Mouse (Mus musculus): ENCODE data around the gene Acpp. TPM values are rescaled to one million over a fixed set of nuclear protein-coding genes. Genes with fewer than 3 reads are reported as not detected.
A peak's percentile ranks its signal among the peaks of the same experiment; 100 is the strongest.

Acpp gene
- polyA plus RNA-seq, 1 experiment = 3.1 TPM

DNA sequence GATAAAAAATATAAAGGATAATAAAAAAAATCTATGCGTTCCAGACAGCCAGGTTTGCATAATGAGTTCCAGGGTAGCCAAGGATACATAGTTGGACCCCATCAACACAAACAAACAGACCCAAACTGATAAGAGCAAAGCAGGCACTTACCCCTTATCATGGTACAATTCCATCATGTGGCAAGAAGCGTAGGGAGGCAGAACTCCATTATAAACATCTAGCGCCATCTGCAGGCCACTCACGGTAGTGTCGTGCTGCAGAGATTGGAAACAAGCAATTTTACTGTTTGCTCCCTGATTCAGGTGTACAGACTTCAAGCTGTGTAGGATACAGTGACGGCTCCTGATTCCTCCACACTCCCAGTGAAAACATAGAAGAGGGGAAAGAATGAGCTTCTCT, 30.8 kb downstream of the Acpp start:
- no peak overlapping the region for H3K4me3 ChIP-seq (ENCODE audit: low read depth, low read length)
- no peak overlapping the region for H3K9ac ChIP-seq (ENCODE audit: low read depth, poor library complexity, severe bottlenecking)
- no peaks in the 10 kb centered on the region for H3K9me3 ChIP-seq (replicated peaks; ENCODE audit: control insufficient read depth, insufficient read depth, low read length, poor library complexity, severe bottlenecking)
- TF ChIP-seq POLR2A (IDR thresholded peaks at IDR 0.05; ENCODE audit: insufficient read depth, low read length) (no peak), CTCF (IDR thresholded peaks at IDR 0.05; ENCODE audit: low read depth, low read length) (peak; percentile 77)
- H3K27me3 ChIP-seq (ENCODE audit: control insufficient read depth, insufficient read depth, low read length, poor library complexity, severe bottlenecking) = no peaks in the 10 kb centered on the region
- no peaks in the 10 kb centered on the region for H3K4me1 ChIP-seq (ENCODE audit: control insufficient read depth, insufficient read depth, low read length)
- H3K36me3 ChIP-seq (ENCODE audit: control insufficient read depth, insufficient read depth, low read length, poor library complexity, severe bottlenecking) = no peaks in the 10 kb centered on the region
- no peak overlapping the region for H3K27ac ChIP-seq (ENCODE audit: insufficient read depth, low read length)

DNA sequence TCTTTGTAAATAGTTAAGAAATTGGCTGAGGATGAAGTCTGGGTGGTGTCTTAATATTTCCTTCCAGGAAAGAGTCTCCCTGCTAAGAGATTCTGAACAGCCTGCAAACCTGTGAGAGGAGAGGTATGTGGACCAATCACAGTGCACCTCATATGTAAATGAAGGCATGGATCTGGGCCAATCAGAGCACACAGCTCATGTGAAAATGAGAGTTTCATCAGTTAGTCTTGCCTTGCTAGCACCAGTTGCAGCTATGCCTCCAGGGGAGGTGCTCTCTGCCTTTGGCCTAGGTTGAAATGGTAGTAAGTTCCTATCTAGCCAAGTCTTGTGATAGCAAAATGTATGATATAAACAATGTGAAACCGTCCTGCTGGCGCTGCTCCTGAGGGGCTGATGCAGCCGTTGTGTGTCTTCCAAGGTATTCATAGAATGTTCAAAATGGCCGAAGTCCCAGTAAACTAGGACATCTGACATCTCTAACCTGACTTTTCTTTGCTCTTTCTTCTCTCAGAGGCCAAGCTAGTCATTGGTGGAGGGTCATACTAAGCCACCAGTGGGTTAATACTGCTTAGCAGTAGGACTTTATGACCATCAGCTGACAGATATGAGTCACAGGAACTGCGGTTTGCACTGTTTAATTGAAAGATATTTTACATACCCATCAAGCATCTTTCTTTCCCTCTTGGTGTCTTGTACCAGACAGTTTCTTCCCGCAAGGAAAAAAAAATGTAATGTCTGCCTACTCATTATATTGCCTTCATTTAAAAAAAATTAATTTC, 32.0 kb downstream of the Acpp start:
- TF ChIP-seq EP300 (IDR thresholded peaks at IDR 0.05; ENCODE audit: insufficient read depth, low read depth, low read length) = no peak
- TF ChIP-seq POLR2A (IDR thresholded peaks at IDR 0.05; ENCODE audit: insufficient read depth, low read length) = no peak
- TF ChIP-seq CTCF (IDR thresholded peaks at IDR 0.05; ENCODE audit: low read depth, low read length) = no peak
- Histone ChIP-seq H3K27me3 (ENCODE audit: control insufficient read depth, insufficient read depth, low read length, poor library complexity, severe bottlenecking) (no peaks in the 10 kb centered on the region), H3K4me1 (ENCODE audit: control insufficient read depth, insufficient read depth, low read length) (no peaks in the 10 kb centered on the region), H3K9me3 (replicated peaks; ENCODE audit: control insufficient read depth, insufficient read depth, low read length, poor library complexity, severe bottlenecking) (no peaks in the 10 kb centered on the region), H3K36me3 (ENCODE audit: control insufficient read depth, insufficient read depth, low read length, poor library complexity, severe bottlenecking) (no peaks in the 10 kb centered on the region), H3K27ac (ENCODE audit: insufficient read depth, low read length) (no peak overlapping the region), H3K9ac (ENCODE audit: low read depth, poor library complexity, severe bottlenecking) (no peak overlapping the region), H3K4me3 (ENCODE audit: low read depth, low read length) (no peak overlapping the region)

DNA sequence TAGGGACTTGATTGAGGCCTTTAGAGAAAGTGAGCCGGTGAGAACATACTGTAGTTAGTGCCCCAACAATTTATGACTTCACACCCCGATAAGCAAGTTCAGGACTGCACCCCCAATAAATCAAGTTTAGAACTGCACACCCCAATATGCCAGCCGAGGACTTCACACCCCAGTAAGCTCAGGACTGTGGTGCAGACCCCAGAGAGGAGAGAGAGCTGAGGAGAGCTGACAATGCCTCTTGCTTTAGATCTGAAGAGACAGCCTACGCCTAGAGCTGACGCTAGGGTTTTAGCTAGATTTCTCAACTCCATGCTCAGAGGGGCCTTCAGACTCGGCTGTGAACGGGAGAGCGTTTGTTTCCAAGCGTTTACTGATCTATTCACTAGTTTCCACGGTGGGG, 32.7 kb downstream of the Acpp start:
- no peak overlapping the region for H3K27ac ChIP-seq (ENCODE audit: insufficient read depth, low read length)
- H3K4me1 ChIP-seq (ENCODE audit: control insufficient read depth, insufficient read depth, low read length) = no peaks in the 10 kb centered on the region
- H3K27me3 ChIP-seq (ENCODE audit: control insufficient read depth, insufficient read depth, low read length, poor library complexity, severe bottlenecking) = no peaks in the 10 kb centered on the region
- no peaks in the 10 kb centered on the region for H3K9me3 ChIP-seq (replicated peaks; ENCODE audit: control insufficient read depth, insufficient read depth, low read length, poor library complexity, severe bottlenecking)
- no peak for TF ChIP-seq EP300 (IDR thresholded peaks at IDR 0.05; ENCODE audit: insufficient read depth, low read depth, low read length)
- TF ChIP-seq POLR2A (IDR thresholded peaks at IDR 0.05; ENCODE audit: insufficient read depth, low read length) = no peak
- TF ChIP-seq CTCF (IDR thresholded peaks at IDR 0.05; ENCODE audit: low read depth, low read length) = no peak
- no peak overlapping the region for H3K4me3 ChIP-seq (ENCODE audit: low read depth, low read length)
- H3K36me3 ChIP-seq (ENCODE audit: control insufficient read depth, insufficient read depth, low read length, poor library complexity, severe bottlenecking) = no peaks in the 10 kb centered on the region
- no peak overlapping the region for H3K9ac ChIP-seq (ENCODE audit: low read depth, poor library complexity, severe bottlenecking)

DNA sequence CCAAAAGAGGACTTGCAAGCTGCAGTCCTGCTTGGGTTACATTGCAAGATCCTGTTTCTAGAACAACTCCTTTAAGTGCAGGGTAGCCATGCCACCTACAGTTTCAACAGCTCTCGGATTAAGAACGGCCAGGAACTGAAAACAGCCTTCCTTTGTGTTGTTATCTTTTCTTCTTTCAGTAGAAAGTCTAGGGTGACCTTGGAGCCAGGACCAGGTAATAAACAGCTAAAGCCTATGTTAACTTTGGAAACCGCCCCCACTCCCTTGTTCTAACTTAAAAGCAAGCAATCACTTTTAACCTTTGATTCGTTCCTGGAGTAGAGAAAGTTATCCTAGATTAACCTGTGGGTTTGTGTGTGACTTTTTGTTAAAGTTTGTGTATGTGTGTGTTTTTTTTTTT, 33.2 kb downstream of the Acpp start:
- no peaks in the 10 kb centered on the region for H3K36me3 ChIP-seq (ENCODE audit: control insufficient read depth, insufficient read depth, low read length, poor library complexity, severe bottlenecking)
- no peak for TF ChIP-seq POLR2A (IDR thresholded peaks at IDR 0.05; ENCODE audit: insufficient read depth, low read length)
- no peaks in the 10 kb centered on the region for H3K4me1 ChIP-seq (ENCODE audit: control insufficient read depth, insufficient read depth, low read length)
- H3K9me3 ChIP-seq (replicated peaks; ENCODE audit: control insufficient read depth, insufficient read depth, low read length, poor library complexity, severe bottlenecking) = no peaks in the 10 kb centered on the region
- H3K27me3 ChIP-seq (ENCODE audit: control insufficient read depth, insufficient read depth, low read length, poor library complexity, severe bottlenecking) = no peaks in the 10 kb centered on the region
- no peak overlapping the region for H3K9ac ChIP-seq (ENCODE audit: low read depth, poor library complexity, severe bottlenecking)
- H3K4me3 ChIP-seq (ENCODE audit: low read depth, low read length) = no peak overlapping the region
- H3K27ac ChIP-seq (ENCODE audit: insufficient read depth, low read length) = no peak overlapping the region

DNA sequence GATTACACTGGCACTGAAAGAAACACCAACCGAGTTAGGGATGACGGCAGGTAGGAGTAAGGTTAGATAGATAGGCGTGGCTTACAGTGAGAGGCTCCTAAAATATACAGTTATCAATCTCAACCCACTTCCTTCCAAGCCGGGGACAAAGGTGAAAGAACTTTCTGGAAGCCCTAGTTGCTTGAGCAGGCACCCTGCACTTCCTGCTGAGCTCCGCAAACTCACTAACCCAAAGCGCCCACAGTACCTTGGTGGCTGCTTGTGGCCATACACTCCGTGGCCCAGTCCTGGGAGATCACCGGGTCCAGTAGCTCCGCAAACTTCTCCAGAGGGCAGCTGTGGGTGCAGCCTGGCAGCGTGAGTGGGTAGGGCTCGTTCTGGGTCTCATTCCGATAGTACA, 37.0 kb downstream of the Acpp start:
- H3K4me3 ChIP-seq (ENCODE audit: low read depth, low read length) = peak overlapping the region; percentile 43
- H3K27me3 ChIP-seq (ENCODE audit: control insufficient read depth, insufficient read depth, low read length, poor library complexity, severe bottlenecking) = no peaks in the 10 kb centered on the region
- H3K9ac ChIP-seq (ENCODE audit: low read depth, poor library complexity, severe bottlenecking) = no peak overlapping the region
- no peaks in the 10 kb centered on the region for H3K9me3 ChIP-seq (replicated peaks; ENCODE audit: control insufficient read depth, insufficient read depth, low read length, poor library complexity, severe bottlenecking)
- no peaks in the 10 kb centered on the region for H3K4me1 ChIP-seq (ENCODE audit: control insufficient read depth, insufficient read depth, low read length)
- H3K36me3 ChIP-seq (ENCODE audit: control insufficient read depth, insufficient read depth, low read length, poor library complexity, severe bottlenecking) = no peaks in the 10 kb centered on the region
- TF ChIP-seq CTCF (IDR thresholded peaks at IDR 0.05; ENCODE audit: low read depth, low read length) (no peak), POLR2A (IDR thresholded peaks at IDR 0.05; ENCODE audit: insufficient read depth, low read length) (no peak), EP300 (IDR thresholded peaks at IDR 0.05; ENCODE audit: insufficient read depth, low read depth, low read length) (no peak)
- no peak overlapping the region for H3K27ac ChIP-seq (ENCODE audit: insufficient read depth, low read length)

DNA sequence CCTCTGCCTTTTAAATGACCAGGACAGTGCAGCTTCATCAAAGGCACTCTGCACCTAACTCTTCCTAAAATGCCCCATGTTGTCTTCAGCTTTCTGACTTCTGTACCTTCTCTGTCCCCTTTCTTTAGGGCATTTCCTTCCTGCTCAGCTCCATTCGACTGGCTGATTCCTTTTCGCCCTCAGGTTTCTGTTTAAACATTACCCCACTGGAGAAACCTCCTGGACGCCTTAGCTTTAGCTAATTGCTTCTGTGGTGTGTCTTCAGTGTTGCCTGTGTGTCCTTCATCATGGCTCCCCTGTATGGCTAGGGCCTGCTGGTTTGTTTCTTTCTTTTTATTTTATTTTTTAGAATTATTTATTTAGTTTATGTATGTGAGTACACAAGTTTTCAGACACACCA, 40.5 kb downstream of the Acpp start:
- no peaks in the 10 kb centered on the region for H3K9me3 ChIP-seq (replicated peaks; ENCODE audit: control insufficient read depth, insufficient read depth, low read length, poor library complexity, severe bottlenecking)

More for the DNA sequence above, 40.5 kb downstream of the Acpp start:
- Histone ChIP-seq H3K27me3 (ENCODE audit: control insufficient read depth, insufficient read depth, low read length, poor library complexity, severe bottlenecking) (no peaks in the 10 kb centered on the region), H3K4me1 (ENCODE audit: control insufficient read depth, insufficient read depth, low read length) (no peaks in the 10 kb centered on the region), H3K4me3 (ENCODE audit: low read depth, low read length) (no peak overlapping the region), H3K9ac (ENCODE audit: low read depth, poor library complexity, severe bottlenecking) (no peak overlapping the region), H3K36me3 (ENCODE audit: control insufficient read depth, insufficient read depth, low read length, poor library complexity, severe bottlenecking) (no peaks in the 10 kb centered on the region), H3K27ac (ENCODE audit: insufficient read depth, low read length) (no peak overlapping the region)
- no peak for TF ChIP-seq EP300 (IDR thresholded peaks at IDR 0.05; ENCODE audit: insufficient read depth, low read depth, low read length)
- TF ChIP-seq CTCF (IDR thresholded peaks at IDR 0.05; ENCODE audit: low read depth, low read length) = no peak
- TF ChIP-seq POLR2A (IDR thresholded peaks at IDR 0.05; ENCODE audit: insufficient read depth, low read length) = no peak

Measured in ES-Bruce4 (cell line).